Mouse (Mus musculus) brain, embryonic 14.5 days (tissue): ENCODE data around the gene Syt5.

Experiments
- CTCF ChIP-seq: fragments of 200-500 bp; IDR thresholded peaks from 2 replicates; pipeline ENCODE4 v1.5.1; 2012; ENCODE audit warnings: inconsistent platforms, mild to moderate bottlenecking, moderate library complexity, borderline replicate concordance; ENCODE audit not compliant: insufficient read depth, insufficient read length; ENCODE audit errors: extremely low read depth
- POLR2A ChIP-seq: fragments of 200-500 bp; IDR thresholded peaks from 2 replicates; pipeline ENCODE4 v1.6.1; 2012; ENCODE audit warnings: mild to moderate bottlenecking, inconsistent platforms, borderline replicate concordance; ENCODE audit not compliant: poor library complexity, insufficient read depth, insufficient read length, severe bottlenecking; ENCODE audit errors: extremely low read depth

DNA sequence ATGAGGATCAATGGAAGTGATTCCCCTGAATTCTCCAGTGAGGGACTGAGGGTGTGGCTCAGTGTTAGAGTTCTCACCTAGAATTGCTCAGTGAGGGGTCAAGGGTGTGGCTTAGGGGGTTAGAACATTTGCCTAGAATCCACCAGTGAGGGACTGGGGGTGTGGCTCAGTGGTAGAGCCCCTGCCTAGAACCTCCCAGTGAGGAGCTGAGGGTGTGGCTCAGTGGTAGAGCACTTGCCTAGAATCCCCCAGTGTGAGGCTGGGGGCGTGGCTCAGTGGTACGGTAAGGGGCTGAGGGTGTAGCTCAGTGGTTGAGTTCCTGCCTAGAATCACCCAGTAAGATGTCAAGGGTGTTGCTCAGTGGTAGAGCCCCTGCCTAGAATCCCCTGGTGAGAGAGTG lies 8.3 kb downstream of the Syt5 start:
- TF ChIP-seq CTCF (no peak), POLR2A (no peak)
